Mouse (Mus musculus): ENCODE measurements at regions not wholly inside any gene's neighbourhood (a gene's known extent, or its start where the extent isn't known, plus 50 kb on each side); places are given as distances from the start of the nearest gene placed in this dataset.

GRCm38 (mm10) chr7:71648314-71648713 is 297.0 kb upstream of the Gm10295 start:
- Histone ChIP-seq H3K4me2 (ENCODE audit: low read length) (no peak overlapping the region), H3K27me3 (ENCODE audit: control insufficient read depth, insufficient read depth, low read length) (no peaks in the 10 kb centered on the region), H3K4me1 (ENCODE audit: control insufficient read depth, insufficient read depth, low read length) (no peaks in the 10 kb centered on the region), H3K9ac (replicated peaks; ENCODE audit: low read length) (no peak overlapping the region), H3K9me3 (ENCODE audit: control insufficient read depth, low read length) (no peaks in the 10 kb centered on the region), H3K36me3 (ENCODE audit: control insufficient read depth, insufficient read depth, low read length) (no peaks in the 10 kb centered on the region), H3K27ac (replicated peaks; ENCODE audit: low read depth, low read length) (no peak overlapping the region), H3K4me3 (replicated peaks; ENCODE audit: low read depth, low read length) (no peak overlapping the region)
- ATAC-seq (ENCODE audit: low FRiP score, low TSS enrichment) (no peak), DNase-seq (no peak)
- WGBS, result 76% methylated on average over 6 of the region's 6 CpGs

GRCm38 (mm10) chr7:71646944-71647343 is 295.7 kb upstream of the Gm10295 start:
- H3K9ac ChIP-seq (replicated peaks; ENCODE audit: low read length), result no peak overlapping the region
- H3K27me3 ChIP-seq (ENCODE audit: control insufficient read depth, insufficient read depth, low read length), result no peaks in the 10 kb centered on the region
- ATAC-seq (ENCODE audit: low FRiP score, low TSS enrichment), result no peak
- no peak overlapping the region for H3K27ac ChIP-seq (replicated peaks; ENCODE audit: low read depth, low read length)
- no peaks in the 10 kb centered on the region for H3K9me3 ChIP-seq (ENCODE audit: control insufficient read depth, low read length)
- WGBS, result 87% methylated on average over 3 of the region's 3 CpGs
- no peak for DNase-seq
- no peak overlapping the region for H3K4me2 ChIP-seq (ENCODE audit: low read length)
- no peaks in the 10 kb centered on the region for H3K4me1 ChIP-seq (ENCODE audit: control insufficient read depth, insufficient read depth, low read length)
- H3K4me3 ChIP-seq (replicated peaks; ENCODE audit: low read depth, low read length), result no peak overlapping the region
- H3K36me3 ChIP-seq (ENCODE audit: control insufficient read depth, insufficient read depth, low read length), result no peaks in the 10 kb centered on the region

GRCm38 (mm10) chr7:71623048-71623447 is 271.8 kb upstream of the Gm10295 start:
- H3K4me1 ChIP-seq (ENCODE audit: control insufficient read depth, insufficient read depth, low read length), result no peaks in the 10 kb centered on the region
- ATAC-seq (ENCODE audit: low FRiP score, low TSS enrichment), result no peak; the same call in 1 of the 2 replicates
- H3K27ac ChIP-seq (replicated peaks; ENCODE audit: low read depth, low read length), result 0 out of 2 replicates have a peak overlapping the region, but pooled peaks have one; percentile 41
- H3K4me2 ChIP-seq (ENCODE audit: low read length), result peak overlapping the region; percentile 18
- 31% methylated on average over 13 of the region's 13 CpGs for WGBS
- no peaks in the 10 kb centered on the region for H3K36me3 ChIP-seq (ENCODE audit: control insufficient read depth, insufficient read depth, low read length)
- no peak overlapping the region; the same call in 1 of the 2 replicates for H3K9ac ChIP-seq (replicated peaks; ENCODE audit: low read length)
- H3K27me3 ChIP-seq (ENCODE audit: control insufficient read depth, insufficient read depth, low read length), result no peaks in the 10 kb centered on the region
- peak; percentile 48 for DNase-seq
- H3K4me3 ChIP-seq (replicated peaks; ENCODE audit: low read depth, low read length), result 0 out of 2 replicates have a peak overlapping the region, but pooled peaks have one; percentile 9
- no peaks in the 10 kb centered on the region for H3K9me3 ChIP-seq (ENCODE audit: control insufficient read depth, low read length)

GRCm38 (mm10) chr7:71603159-71603558 is 251.9 kb upstream of the Gm10295 start:
- DNase-seq, result peak; percentile 25
- Histone ChIP-seq H3K4me1 (ENCODE audit: control insufficient read depth, insufficient read depth, low read length) (no peaks in the 10 kb centered on the region), H3K9ac (replicated peaks; ENCODE audit: low read length) (no peak overlapping the region), H3K27me3 (ENCODE audit: control insufficient read depth, insufficient read depth, low read length) (no peaks in the 10 kb centered on the region), H3K4me3 (replicated peaks; ENCODE audit: low read depth, low read length) (no peak overlapping the region), H3K9me3 (ENCODE audit: control insufficient read depth, low read length) (no peaks in the 10 kb centered on the region), H3K4me2 (ENCODE audit: low read length) (no peak overlapping the region), H3K36me3 (ENCODE audit: control insufficient read depth, insufficient read depth, low read length) (no peaks in the 10 kb centered on the region), H3K27ac (replicated peaks; ENCODE audit: low read depth, low read length) (no peak overlapping the region)
- no peak for ATAC-seq (ENCODE audit: low FRiP score, low TSS enrichment)
- 67% methylated on average over 2 of the region's 2 CpGs for WGBS

- Histone ChIP-seq H3K4me2 (ENCODE audit: low read length) (no peak overlapping the region), H3K4me1 (ENCODE audit: control insufficient read depth, insufficient read depth, low read length) (no peaks in the 10 kb centered on the region), H3K4me3 (replicated peaks; ENCODE audit: low read depth, low read length) (no peak overlapping the region), H3K27me3 (ENCODE audit: control insufficient read depth, insufficient read depth, low read length) (no peaks in the 10 kb centered on the region), H3K27ac (replicated peaks; ENCODE audit: low read depth, low read length) (no peak overlapping the region), H3K9me3 (ENCODE audit: control insufficient read depth, low read length) (no peaks in the 10 kb centered on the region), H3K9ac (replicated peaks; ENCODE audit: low read length) (no peak overlapping the region), H3K36me3 (ENCODE audit: control insufficient read depth, insufficient read depth, low read length) (no peaks in the 10 kb centered on the region)
- WGBS, result 88% methylated on average over 3 of the region's 3 CpGs
- no peak for DNase-seq
- ATAC-seq (ENCODE audit: low FRiP score, low TSS enrichment), result no peak
Observed at GRCm38 (mm10) chr7:71596780-71597179, 245.5 kb upstream of the Gm10295 start.

- no peak overlapping the region for H3K4me3 ChIP-seq (replicated peaks; ENCODE audit: low read depth, low read length)
- no peaks in the 10 kb centered on the region for H3K4me1 ChIP-seq (ENCODE audit: control insufficient read depth, insufficient read depth, low read length)
- H3K27ac ChIP-seq (replicated peaks; ENCODE audit: low read depth, low read length), result no peak overlapping the region
- no peaks in the 10 kb centered on the region for H3K27me3 ChIP-seq (ENCODE audit: control insufficient read depth, insufficient read depth, low read length)
- H3K9ac ChIP-seq (replicated peaks; ENCODE audit: low read length), result no peak overlapping the region
- no peaks in the 10 kb centered on the region for H3K9me3 ChIP-seq (ENCODE audit: control insufficient read depth, low read length)
- no peaks in the 10 kb centered on the region for H3K36me3 ChIP-seq (ENCODE audit: control insufficient read depth, insufficient read depth, low read length)
- WGBS, result 80% methylated on average over 5 of the region's 5 CpGs
- no peak for ATAC-seq (ENCODE audit: low FRiP score, low TSS enrichment)
- no peak overlapping the region for H3K4me2 ChIP-seq (ENCODE audit: low read length)
- no peak for DNase-seq
Observed at GRCm38 (mm10) chr7:71587626-71588025, 236.3 kb upstream of the Gm10295 start.

- H3K27me3 ChIP-seq (ENCODE audit: control insufficient read depth, insufficient read depth, low read length), result no peaks in the 10 kb centered on the region
- no peak overlapping the region for H3K4me2 ChIP-seq (ENCODE audit: low read length)
- DNase-seq (no peak), ATAC-seq (ENCODE audit: low FRiP score, low TSS enrichment) (no peak)
- no peak overlapping the region for H3K9ac ChIP-seq (replicated peaks; ENCODE audit: low read length)
- H3K4me1 ChIP-seq (ENCODE audit: control insufficient read depth, insufficient read depth, low read length), result no peaks in the 10 kb centered on the region
- no peaks in the 10 kb centered on the region for H3K36me3 ChIP-seq (ENCODE audit: control insufficient read depth, insufficient read depth, low read length)
- H3K9me3 ChIP-seq (ENCODE audit: control insufficient read depth, low read length), result no peaks in the 10 kb centered on the region
- H3K27ac ChIP-seq (replicated peaks; ENCODE audit: low read depth, low read length), result no peak overlapping the region
- no peak overlapping the region for H3K4me3 ChIP-seq (replicated peaks; ENCODE audit: low read depth, low read length)
- 70% methylated on average over 1 of the region's 1 CpGs for WGBS
Observed at GRCm38 (mm10) chr7:71583443-71584055, 232.3 kb upstream of the Gm10295 start.

- no peak for ATAC-seq (ENCODE audit: low FRiP score, low TSS enrichment)
- no peaks in the 10 kb centered on the region for H3K27me3 ChIP-seq (ENCODE audit: control insufficient read depth, insufficient read depth, low read length)
- no peak overlapping the region for H3K9ac ChIP-seq (replicated peaks; ENCODE audit: low read length)
- H3K4me2 ChIP-seq (ENCODE audit: low read length), result no peak overlapping the region
- 40% methylated on average over 3 of the region's 3 CpGs for WGBS
- no peaks in the 10 kb centered on the region for H3K9me3 ChIP-seq (ENCODE audit: control insufficient read depth, low read length)
- H3K4me3 ChIP-seq (replicated peaks; ENCODE audit: low read depth, low read length), result no peak overlapping the region
- peak; percentile 48 for DNase-seq
- H3K4me1 ChIP-seq (ENCODE audit: control insufficient read depth, insufficient read depth, low read length), result no peaks in the 10 kb centered on the region
- no peak overlapping the region for H3K27ac ChIP-seq (replicated peaks; ENCODE audit: low read depth, low read length)
- no peaks in the 10 kb centered on the region for H3K36me3 ChIP-seq (ENCODE audit: control insufficient read depth, insufficient read depth, low read length)
Observed at GRCm38 (mm10) chr7:71581746-71582145, 230.5 kb upstream of the Gm10295 start.

- H3K27me3 ChIP-seq (ENCODE audit: control insufficient read depth, insufficient read depth, low read length), result no peaks in the 10 kb centered on the region
- no peaks in the 10 kb centered on the region for H3K4me1 ChIP-seq (ENCODE audit: control insufficient read depth, insufficient read depth, low read length)
- H3K9me3 ChIP-seq (ENCODE audit: control insufficient read depth, low read length), result no peaks in the 10 kb centered on the region
- WGBS, result 65% methylated on average over 2 of the region's 2 CpGs
- no peak for DNase-seq
- H3K4me3 ChIP-seq (replicated peaks; ENCODE audit: low read depth, low read length), result no peak overlapping the region
- H3K4me2 ChIP-seq (ENCODE audit: low read length), result no peak overlapping the region
- no peak overlapping the region for H3K9ac ChIP-seq (replicated peaks; ENCODE audit: low read length)
- no peaks in the 10 kb centered on the region for H3K36me3 ChIP-seq (ENCODE audit: control insufficient read depth, insufficient read depth, low read length)
- H3K27ac ChIP-seq (replicated peaks; ENCODE audit: low read depth, low read length), result no peak overlapping the region
- ATAC-seq (ENCODE audit: low FRiP score, low TSS enrichment), result no peak
Observed at GRCm38 (mm10) chr7:71560296-71560936, 209.1 kb upstream of the Gm10295 start.
